Comparison of ENCODE assay signal across 13 mouse cellular contexts in the genomic region with DNA sequence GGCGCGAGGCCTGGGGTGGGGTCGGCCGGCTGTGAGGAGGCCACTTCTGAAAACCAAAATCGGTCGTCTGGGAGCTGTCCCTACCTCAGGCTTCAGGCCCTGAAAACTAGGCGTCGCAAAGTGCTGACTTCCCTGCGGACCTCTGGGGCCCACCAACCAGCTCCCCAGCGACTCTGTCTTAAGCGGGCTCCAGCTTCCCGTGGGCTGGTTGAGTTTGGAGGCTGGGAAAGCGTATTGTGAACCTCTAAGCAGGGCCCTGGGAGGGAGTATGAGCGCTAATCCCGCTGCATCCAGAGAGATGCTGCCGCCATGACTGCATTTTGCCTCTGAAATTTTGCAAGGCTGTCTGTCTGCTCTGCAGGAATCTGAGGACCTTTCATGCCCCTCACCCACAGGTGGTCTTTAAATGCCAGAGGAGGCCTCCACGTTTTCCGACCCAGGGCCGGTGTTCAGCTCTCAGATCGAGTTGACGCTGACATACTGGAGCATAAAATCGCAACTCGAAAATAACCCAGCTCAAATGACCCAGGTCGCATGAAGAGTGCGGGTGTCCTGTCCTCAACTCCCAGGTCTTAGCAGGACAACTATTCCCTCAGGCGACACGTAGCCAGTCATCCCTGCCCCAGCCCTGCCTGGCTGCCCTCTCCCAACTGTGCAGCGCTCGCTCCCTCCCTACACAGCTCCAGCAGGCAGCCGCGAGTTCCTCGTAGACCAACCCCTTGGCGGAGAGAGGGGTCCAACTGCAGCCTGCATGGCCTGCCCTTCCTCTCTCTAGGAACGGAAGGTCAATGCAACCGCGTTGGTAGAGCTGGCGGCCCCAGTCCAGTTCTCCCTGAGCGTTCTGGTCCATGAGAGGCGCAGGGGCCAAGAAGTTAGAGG. TPM values are rescaled to one million over a fixed set of nuclear protein-coding genes. Genes with fewer than 3 reads are reported as not detected.
DNase-seq lines count a peak whose midpoint lies in the region; ATAC-seq and TF ChIP-seq lines count a peak whose summit lies in the region.
"Had no signal": no experiment of that assay in that cellular context is flagged by ENCODE, and none has a peak within 500 bp of the region (broad histone marks: within the 10 kb centered on the region; RNA-seq: fewer than 3 reads in every experiment).

No protein-coding gene starts in this region.

- ATAC-seq in heart, embryonic 11.5 days (replicated peaks; ENCODE audit: insufficient number of reproducible peaks, low FRiP score, low TSS enrichment) = no peak
- ATAC-seq in limb, embryonic 13.5 days (ENCODE audit: low FRiP score, low read depth) = no peak
- no peak for ATAC-seq in stomach, postnatal 0 days (ENCODE audit: low FRiP score, low TSS enrichment)

- no peaks in the 10 kb centered on the region for H3K9me3 ChIP-seq in heart, embryonic 10.5 days
- H3K9me3 ChIP-seq in heart, embryonic 11.5 days (replicated peaks; ENCODE audit: control insufficient read depth, low read length) = no peaks in the 10 kb centered on the region
- H3K9me3 ChIP-seq in embryonic facial prominence, embryonic 10.5 days = no peaks in the 10 kb centered on the region
- no peaks in the 10 kb centered on the region for H3K9me3 ChIP-seq in limb, embryonic 13.5 days
- no peaks in the 10 kb centered on the region for H3K9me3 ChIP-seq in stomach, postnatal 0 days (ENCODE audit: control insufficient read depth, low read length)
- H3K9me3 ChIP-seq: lung, embryonic 15.5 days had no signal

- peaks cover 45% of the 10 kb centered on the region for H3K4me1 ChIP-seq in heart, embryonic 10.5 days
- peaks cover 30% of the 10 kb centered on the region for H3K4me1 ChIP-seq in heart, embryonic 11.5 days (ENCODE audit: control insufficient read depth, insufficient read depth, low read length)
- peaks cover 59% of the 10 kb centered on the region for H3K4me1 ChIP-seq in embryonic facial prominence, embryonic 10.5 days
- peaks cover 45% of the 10 kb centered on the region for H3K4me1 ChIP-seq in limb, embryonic 13.5 days
- no peaks in the 10 kb centered on the region for H3K4me1 ChIP-seq in stomach, postnatal 0 days (replicated peaks; ENCODE audit: control insufficient read depth, insufficient read depth)

- TF ChIP-seq EP300 in stomach, postnatal 0 days (optimal IDR thresholded peaks at IDR 0.05) = no peak

- no peak overlapping the region for H3K4me2 ChIP-seq in heart, embryonic 11.5 days
- H3K4me2 ChIP-seq in limb, embryonic 13.5 days (replicated peaks) = no peak overlapping the region
- no peak overlapping the region for H3K4me2 ChIP-seq in stomach, postnatal 0 days (replicated peaks; ENCODE audit: low read depth)

- H3K36me3 ChIP-seq in heart, embryonic 10.5 days = no peaks in the 10 kb centered on the region
- no peaks in the 10 kb centered on the region for H3K36me3 ChIP-seq in heart, embryonic 11.5 days (ENCODE audit: control insufficient read depth, insufficient read depth, low read length)
- H3K36me3 ChIP-seq in embryonic facial prominence, embryonic 10.5 days (replicated peaks) = no peaks in the 10 kb centered on the region
- no peaks in the 10 kb centered on the region for H3K36me3 ChIP-seq in limb, embryonic 13.5 days
- H3K36me3 ChIP-seq in stomach, postnatal 0 days (ENCODE audit: control insufficient read depth, insufficient read depth, low read length) = no peaks in the 10 kb centered on the region
- H3K36me3 ChIP-seq: lung, embryonic 15.5 days had no signal

- H3K27ac ChIP-seq in heart, embryonic 10.5 days = no peak overlapping the region
- no peak overlapping the region for H3K27ac ChIP-seq in heart, embryonic 11.5 days (ENCODE audit: low read depth, low read length)
- no peak overlapping the region for H3K27ac ChIP-seq in embryonic facial prominence, embryonic 10.5 days (replicated peaks)
- no peak overlapping the region for H3K27ac ChIP-seq in limb, embryonic 13.5 days
- no peak overlapping the region for H3K27ac ChIP-seq in left cerebral cortex, adult 2 months
- H3K27ac ChIP-seq in stomach, postnatal 0 days (replicated peaks) = no peak overlapping the region
- H3K27ac ChIP-seq: lung, embryonic 15.5 days had no signal

- peak overlapping the region; percentile 58 for H3K4me3 ChIP-seq in heart, embryonic 10.5 days
- H3K4me3 ChIP-seq in heart, embryonic 11.5 days (ENCODE audit: low read depth, low read length) = no peak overlapping the region
- H3K4me3 ChIP-seq in embryonic facial prominence, embryonic 10.5 days = peak overlapping the region; percentile 26; the same call in 1 of the 2 replicates
- peak overlapping the region; percentile 8; the same call in 1 of the 2 replicates for H3K4me3 ChIP-seq in limb, embryonic 13.5 days
- no peak overlapping the region for H3K4me3 ChIP-seq in left cerebral cortex, adult 2 months
- H3K4me3 ChIP-seq in stomach, postnatal 0 days (ENCODE audit: low read depth, low read length) = no peak overlapping the region

- intact Hi-C loops in left cerebral cortex, adult 2 months (cut with DNase I) = no loop called here

- 1% methylated on average over 39 of the region's 39 CpGs for WGBS in heart, embryonic 10.5 days
- 1% methylated on average over 39 of the region's 39 CpGs for WGBS in heart, embryonic 11.5 days (ENCODE audit: insufficient replicate concordance)
- under 1% methylated on average over 39 of the region's 39 CpGs for WGBS in embryonic facial prominence, embryonic 10.5 days
- under 1% methylated on average over 39 of the region's 39 CpGs for WGBS in limb, embryonic 13.5 days
- 2% methylated on average over 39 of the region's 39 CpGs for WGBS in stomach, postnatal 0 days

- no peak overlapping the region for H3K9ac ChIP-seq in heart, embryonic 11.5 days (ENCODE audit: low read depth, low read length)
- no peak overlapping the region for H3K9ac ChIP-seq in limb, embryonic 13.5 days
- no peak overlapping the region for H3K9ac ChIP-seq in stomach, postnatal 0 days (ENCODE audit: low read length)
- H3K9ac ChIP-seq: lung, embryonic 15.5 days had no signal

- peaks cover 100% of the 10 kb centered on the region for H3K27me3 ChIP-seq in heart, embryonic 10.5 days (ENCODE audit: insufficient read depth, poor library complexity, severe bottlenecking)
- H3K27me3 ChIP-seq in heart, embryonic 11.5 days (ENCODE audit: control insufficient read depth, insufficient read depth, low read length) = peaks cover 91% of the 10 kb centered on the region
- H3K27me3 ChIP-seq in embryonic facial prominence, embryonic 10.5 days (replicated peaks; ENCODE audit: low read depth, poor library complexity, severe bottlenecking) = peaks cover 100% of the 10 kb centered on the region
- H3K27me3 ChIP-seq in limb, embryonic 13.5 days = peaks cover 100% of the 10 kb centered on the region
- peaks cover 50% of the 10 kb centered on the region for H3K27me3 ChIP-seq in stomach, postnatal 0 days (ENCODE audit: control insufficient read depth, insufficient read depth, low read length)

- no peak for TF ChIP-seq CTCF in left cerebral cortex, adult 2 months (IDR thresholded peaks at IDR 0.05)
- TF ChIP-seq CTCF in stomach, postnatal 0 days (IDR thresholded peaks at IDR 0.05; ENCODE audit: low read depth) = no peak

- no peak for DNase-seq in heart, embryonic 10.5 days (ENCODE audit: low spot score)
- DNase-seq in ES-CJ7 (ENCODE audit: low read depth, low spot score) = peak; percentile 57
- DNase-seq in embryonic facial prominence, embryonic 10.5 days (ENCODE audit: low spot score) = peak; percentile 57
- no peak for DNase-seq in left cerebral cortex, adult 2 months (ENCODE audit: extremely low spot score in 1 of 2, low spot score in 2 of 2)
- no peak for DNase-seq in stomach, postnatal 0 days (ENCODE audit: low spot score)
- DNase-seq in gastrocnemius, adult 18-20 months (ENCODE audit: low spot score) = no peak
- DNase-seq: kidney, postnatal 14 days had no signal

RNA-seq across cellular contexts. Expression of gene Nkx1-1, which starts 1.5 kb away (rescaled TPM):
- polyA plus RNA-seq in heart, embryonic 10.5 days (2016; fragmentation: Nextera tagmentation; extraction: Ambion mirVana) = not detected in 2 replicates
- not detected in 2 replicates for polyA plus RNA-seq in heart, embryonic 11.5 days (2014; fragmentation: Nextera tagmentation; extraction: Ambion mirVana)
- polyA plus RNA-seq in embryonic facial prominence, embryonic 10.5 days (2016; fragmentation: Nextera tagmentation; extraction: Ambion mirVana) = not detected in 2 replicates
- polyA plus RNA-seq in limb, embryonic 13.5 days (2015; fragmentation: Nextera tagmentation; extraction: Ambion mirVana) = not detected in 2 replicates
- total RNA-seq in left cerebral cortex, adult 2 months (2021) = not detected
- polyA plus RNA-seq in stomach, postnatal 0 days (2015; fragmentation: Nextera tagmentation; extraction: Ambion mirVana) = not detected in 2 replicates
- not detected for total RNA-seq in gastrocnemius, adult 18-20 months (2021)
- total RNA-seq: common myeloid progenitor, adult 5-6 weeks; heart, postnatal 10 days; left cerebral cortex, postnatal 14 days had no signal
- polyA plus RNA-seq: lung, embryonic 15.5 days had no signal

RNA-seq across cellular contexts. Expression of gene Uvssa, which starts 53.9 kb away (rescaled TPM):
- polyA plus RNA-seq in heart, embryonic 10.5 days (2016; fragmentation: Nextera tagmentation; extraction: Ambion mirVana) = 4.2 and 5.1 TPM in 2 replicates
- polyA plus RNA-seq in heart, embryonic 11.5 days (2014; fragmentation: Nextera tagmentation; extraction: Ambion mirVana) = 4.0 and 4.2 TPM in 2 replicates
- polyA plus RNA-seq in embryonic facial prominence, embryonic 10.5 days (2016; fragmentation: Nextera tagmentation; extraction: Ambion mirVana) = 7.7 and 8.8 TPM in 2 replicates
- 13.1 and 13.9 TPM in 2 replicates for polyA plus RNA-seq in limb, embryonic 13.5 days (2015; fragmentation: Nextera tagmentation; extraction: Ambion mirVana)
- total RNA-seq in left cerebral cortex, adult 2 months (2021) = 1 to 10 TPM; 5.3 to 7.3 TPM
- polyA plus RNA-seq in stomach, postnatal 0 days (2015; fragmentation: Nextera tagmentation; extraction: Ambion mirVana) = 4.5 and 5.0 TPM in 2 replicates
- 1 to 10 TPM; 2.6 to 2.9 TPM for total RNA-seq in gastrocnemius, adult 18-20 months (2021)

Comparison
In these comparisons a context has a peak if more than half of its experiments do, and no peak if none do; other contexts are left out.
1. H3K4me3 ChIP-seq: peak in heart, embryonic 10.5 days (single experiment), embryonic facial prominence, embryonic 10.5 days (single experiment) and limb, embryonic 13.5 days (single experiment); none in heart, embryonic 11.5 days (single experiment), left cerebral cortex, adult 2 months (single experiment) and stomach, postnatal 0 days (single experiment).
2. DNase-seq: peak in ES-CJ7 (single experiment) and embryonic facial prominence, embryonic 10.5 days (single experiment); none in heart, embryonic 10.5 days (single experiment), left cerebral cortex, adult 2 months (0 of 2), stomach, postnatal 0 days (single experiment) and gastrocnemius, adult 18-20 months (single experiment).